Mouse (Mus musculus): ENCODE results near the gene Gm10945. TPM values are rescaled to one million over a fixed set of nuclear protein-coding genes. Genes with fewer than 3 reads are reported as not detected.

Gene Gm10945
- not detected in 2 replicates for polyA plus RNA-seq (2016; fragmentation: Nextera tagmentation; extraction: Ambion mirVana)

DNA sequence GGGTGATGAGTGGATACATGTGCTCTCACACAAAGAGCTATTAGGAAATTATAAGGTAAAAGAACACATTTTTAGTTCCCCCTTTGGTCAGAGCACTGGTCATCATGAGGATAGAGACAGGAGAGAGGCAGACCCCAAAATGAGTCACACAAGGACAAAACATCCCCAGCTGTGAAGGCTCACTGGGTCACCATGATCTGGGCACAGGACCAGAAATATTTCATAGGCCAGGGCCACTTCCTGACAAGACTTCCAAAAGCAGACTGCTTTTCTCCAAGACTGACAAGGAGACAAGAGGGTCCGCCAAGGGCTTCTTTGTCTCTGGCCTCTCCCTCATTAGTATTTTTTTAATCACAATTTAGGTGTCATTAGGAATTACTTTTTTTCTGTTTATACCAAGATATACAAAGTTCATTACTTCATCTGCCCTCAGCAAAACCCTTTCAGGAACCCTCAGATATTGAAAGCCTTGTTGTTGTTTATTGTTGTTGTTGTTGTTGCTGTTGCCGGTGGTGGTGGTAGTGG is at the start of gene Gm10945:
TSS of gene Gm10945 (minus strand) at position 475 of the 525 bp plus-strand sequence.
- DNase-seq (ENCODE audit: low spot score): no peak
- H3K27ac ChIP-seq (replicated peaks): no peak within 1 kb of the TSS
- H3K4me3 ChIP-seq: no peak within 1 kb of the TSS
- WGBS: 86% methylated on average over 2 of the region's 2 CpGs
- H3K9me3 ChIP-seq (replicated peaks): no peaks in the 10 kb centered on the region
- H3K36me3 ChIP-seq: no peaks in the 10 kb centered on the region
- H3K27me3 ChIP-seq (ENCODE audit: low read depth, poor library complexity, severe bottlenecking): no peaks in the 10 kb centered on the region
- no peaks in the 10 kb centered on the region for H3K4me1 ChIP-seq

GRCm38 (mm10) chr10:6790226-6790625 is 28.7 kb upstream of the Gm10945 start:
- Histone ChIP-seq H3K27me3 (ENCODE audit: low read depth, poor library complexity, severe bottlenecking) (no peaks in the 10 kb centered on the region), H3K4me1 (peaks cover 8% of the 10 kb centered on the region; the same call in 1 of the 2 replicates), H3K4me3 (no peak overlapping the region), H3K36me3 (no peaks in the 10 kb centered on the region), H3K9me3 (replicated peaks) (no peaks in the 10 kb centered on the region), H3K27ac (replicated peaks) (no peak overlapping the region)
- no peak for DNase-seq (ENCODE audit: low spot score)

DNA sequence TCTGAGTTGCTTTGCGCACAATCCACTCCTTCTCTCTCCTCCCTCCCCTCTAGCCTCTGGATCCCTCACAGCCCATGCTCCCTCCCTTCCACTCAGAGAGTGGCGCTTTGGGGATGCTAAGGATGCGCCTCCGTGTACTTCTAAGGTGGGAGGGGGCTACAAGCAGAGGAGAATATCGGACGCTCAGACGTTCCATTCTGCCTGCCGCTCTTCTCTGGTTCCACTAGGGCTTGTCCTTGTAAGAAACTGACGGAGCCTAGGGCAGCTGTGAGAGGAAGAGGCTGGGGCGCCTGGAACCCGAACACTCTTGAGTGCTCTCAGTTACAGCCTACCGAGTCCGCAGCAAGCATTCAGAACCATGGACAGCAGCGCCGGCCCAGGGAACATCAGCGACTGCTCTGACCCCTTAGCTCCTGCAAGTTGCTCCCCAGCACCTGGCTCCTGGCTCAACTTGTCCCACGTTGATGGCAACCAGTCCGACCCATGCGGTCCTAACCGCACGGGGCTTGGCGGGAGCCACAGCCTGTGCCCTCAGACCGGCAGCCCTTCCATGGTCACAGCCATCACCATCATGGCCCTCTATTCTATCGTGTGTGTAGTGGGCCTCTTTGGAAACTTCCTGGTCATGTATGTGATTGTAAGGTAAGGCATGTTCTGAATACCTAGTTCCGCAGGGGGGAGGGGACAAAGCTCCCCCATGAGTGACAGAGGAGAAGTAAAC is 27.1 kb upstream of the Gm10945 start:
- Histone ChIP-seq H3K4me1 (peaks cover 8% of the 10 kb centered on the region; the same call in 1 of the 2 replicates), H3K27me3 (ENCODE audit: low read depth, poor library complexity, severe bottlenecking) (no peaks in the 10 kb centered on the region), H3K4me3 (peak overlapping the region; percentile 45), H3K9me3 (replicated peaks) (no peaks in the 10 kb centered on the region), H3K36me3 (no peaks in the 10 kb centered on the region), H3K27ac (replicated peaks) (no peak overlapping the region)
- DNase-seq (ENCODE audit: low spot score): peak; percentile 70
- WGBS: 4% methylated on average over 25 of the region's 25 CpGs

GRCm38 (mm10) chr10:6758206-6758605 is 3.4 kb downstream of the Gm10945 start, which contains the start of gene Oprm1:
Oprm1 (plus strand) TSS chr10:6758506.
- no peaks in the 10 kb centered on the region for H3K4me1 ChIP-seq
- WGBS: 84% methylated on average over 3 of the region's 3 CpGs
- no peak within 1 kb of the TSS for H3K4me3 ChIP-seq
- H3K27me3 ChIP-seq (ENCODE audit: low read depth, poor library complexity, severe bottlenecking): no peaks in the 10 kb centered on the region
- DNase-seq (ENCODE audit: low spot score): no peak
- H3K27ac ChIP-seq (replicated peaks): no peak within 1 kb of the TSS
- no peaks in the 10 kb centered on the region for H3K36me3 ChIP-seq
- no peaks in the 10 kb centered on the region for H3K9me3 ChIP-seq (replicated peaks)

DNA sequence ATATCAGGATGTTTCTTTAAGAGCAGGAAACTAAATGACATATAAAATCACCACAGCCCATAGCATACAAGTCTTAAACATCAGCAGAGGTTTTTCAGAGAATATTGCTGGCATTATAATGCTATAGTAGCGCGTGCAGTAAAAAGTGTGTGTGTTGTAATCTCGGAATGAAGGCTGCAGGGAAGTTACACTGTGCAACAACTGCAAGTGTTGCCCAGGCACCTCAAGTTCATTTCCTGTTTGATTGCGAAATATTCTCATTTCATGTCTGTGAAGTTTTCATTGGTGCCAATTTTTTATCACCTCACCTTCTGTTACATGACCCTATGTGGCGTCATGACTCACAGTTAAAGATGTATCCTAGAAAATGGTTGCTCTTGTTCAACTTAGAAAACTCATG is 8.2 kb downstream of the Gm10945 start:
- Histone ChIP-seq H3K27me3 (ENCODE audit: low read depth, poor library complexity, severe bottlenecking) (no peaks in the 10 kb centered on the region), H3K4me1 (no peaks in the 10 kb centered on the region), H3K27ac (replicated peaks) (no peak overlapping the region), H3K4me3 (no peak overlapping the region), H3K9me3 (replicated peaks) (no peaks in the 10 kb centered on the region), H3K36me3 (no peaks in the 10 kb centered on the region)
- 92% methylated on average over 5 of the region's 5 CpGs for WGBS
- no peak for DNase-seq (ENCODE audit: low spot score)

- no peak overlapping the region for H3K4me3 ChIP-seq
- no peak overlapping the region for H3K27ac ChIP-seq (replicated peaks)
- 87% methylated on average over 3 of the region's 3 CpGs for WGBS
- H3K27me3 ChIP-seq (ENCODE audit: low read depth, poor library complexity, severe bottlenecking): no peaks in the 10 kb centered on the region
- no peaks in the 10 kb centered on the region for H3K4me1 ChIP-seq
- no peaks in the 10 kb centered on the region for H3K36me3 ChIP-seq
- no peaks in the 10 kb centered on the region for H3K9me3 ChIP-seq (replicated peaks)
- DNase-seq (ENCODE audit: low spot score): no peak
Measured at GRCm38 (mm10) chr10:6728469-6728868, 33.1 kb downstream of the Gm10945 start.

GRCm38 (mm10) chr10:6723765-6724164 is 37.8 kb downstream of the Gm10945 start:
- H3K27ac ChIP-seq (replicated peaks): no peak overlapping the region
- H3K4me3 ChIP-seq: no peak overlapping the region
- no peaks in the 10 kb centered on the region for H3K4me1 ChIP-seq
- no peaks in the 10 kb centered on the region for H3K27me3 ChIP-seq (ENCODE audit: low read depth, poor library complexity, severe bottlenecking)
- WGBS: 84% methylated on average over 1 of the region's 1 CpGs
- H3K36me3 ChIP-seq: no peaks in the 10 kb centered on the region
- no peaks in the 10 kb centered on the region for H3K9me3 ChIP-seq (replicated peaks)
- DNase-seq (ENCODE audit: low spot score): no peak

- DNase-seq (ENCODE audit: low spot score): no peak
- 81% methylated on average over 4 of the region's 4 CpGs for WGBS
- H3K27me3 ChIP-seq (ENCODE audit: low read depth, poor library complexity, severe bottlenecking): no peaks in the 10 kb centered on the region
- no peak overlapping the region for H3K27ac ChIP-seq (replicated peaks)
- no peak overlapping the region for H3K4me3 ChIP-seq
- no peaks in the 10 kb centered on the region for H3K9me3 ChIP-seq (replicated peaks)
- H3K36me3 ChIP-seq: no peaks in the 10 kb centered on the region
- H3K4me1 ChIP-seq: no peaks in the 10 kb centered on the region
Measured at GRCm38 (mm10) chr10:6717181-6717948, 44.2 kb downstream of the Gm10945 start.

GRCm38 (mm10) chr10:6705226-6705885 is 56.2 kb downstream of the Gm10945 start:
- no peaks in the 10 kb centered on the region for H3K27me3 ChIP-seq (ENCODE audit: low read depth, poor library complexity, severe bottlenecking)
- no peak overlapping the region for H3K4me3 ChIP-seq
- H3K9me3 ChIP-seq (replicated peaks): no peaks in the 10 kb centered on the region
- no peak overlapping the region for H3K27ac ChIP-seq (replicated peaks)
- 93% methylated on average over 1 of the region's 1 CpGs for WGBS
- DNase-seq (ENCODE audit: low spot score): no peak
- no peaks in the 10 kb centered on the region for H3K4me1 ChIP-seq
- H3K36me3 ChIP-seq: no peaks in the 10 kb centered on the region

GRCm38 (mm10) chr10:6694218-6694850 is 67.2 kb downstream of the Gm10945 start:
- DNase-seq (ENCODE audit: low spot score): peak; percentile 48
- Histone ChIP-seq H3K27ac (replicated peaks) (no peak overlapping the region), H3K27me3 (ENCODE audit: low read depth, poor library complexity, severe bottlenecking) (no peaks in the 10 kb centered on the region), H3K9me3 (replicated peaks) (no peaks in the 10 kb centered on the region), H3K4me3 (no peak overlapping the region), H3K4me1 (peaks cover 7% of the 10 kb centered on the region), H3K36me3 (no peaks in the 10 kb centered on the region)
- 57% methylated on average over 13 of the region's 13 CpGs for WGBS
